Mouse (Mus musculus) embryonic stem cell, embryonic (primary cell): ENCODE measurements at regions not wholly inside any gene's neighbourhood (a gene's known extent, or its start where the extent isn't known, plus 50 kb on each side); places are given as distances from the start of the nearest gene placed in this dataset.
"Not testable (repeated sequence)": the region's sequence is repeated elsewhere in the genome, so short reads cannot be mapped to it uniquely, and the experiment has no call there.

ENCODE experiments used
- CTCF ChIA-PET, 4 experiments: fragments of 300-600 bp in 2 of 4; fragments of 350-600 bp in 2 of 4; sonication (Branson Sonifier 250); formaldehyde crosslinking; loops; one replicate each; lab custom pipeline; 2022; ENCODE audit warnings: inconsistent platforms in 2 of 4; lab: Charles Lee
- POLR2A ChIA-PET, 4 experiments: fragments of 300-600 bp in 2 of 4; fragments of 350-600 bp in 2 of 4; sonication (Branson Sonifier 250); formaldehyde crosslinking; loops; one replicate each; lab custom pipeline; 2022; ENCODE audit warnings: antibody characterized with exemption in 4 of 4, inconsistent platforms in 1 of 4; lab: Charles Lee

DNA sequence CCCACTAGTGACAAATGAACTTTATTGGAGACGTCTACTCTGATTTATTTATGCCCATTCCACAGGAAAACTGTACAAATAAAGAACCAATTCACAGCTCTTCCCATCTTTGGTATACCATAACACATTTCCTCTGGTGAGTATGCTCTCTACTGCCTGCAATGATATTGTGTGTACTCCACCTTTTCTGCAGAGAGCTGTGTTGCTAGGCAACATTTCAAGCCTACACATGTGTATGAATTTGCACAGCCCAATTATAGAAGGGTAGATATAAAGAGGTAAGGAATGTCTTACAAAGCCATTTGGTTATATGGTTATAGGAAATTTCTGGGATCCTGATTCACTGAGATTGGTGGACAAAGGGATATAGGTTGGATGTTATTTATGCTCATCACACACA lies 227.4 kb downstream of the 4931408C20Rik start:
- ChIA-PET CTCF (no interaction called here), POLR2A (no interaction called here)

- CTCF ChIA-PET, result no interaction called here
- POLR2A ChIA-PET, result no interaction called here
Measured at GRCm38 (mm10) chr1:26426383-26426782, 260.9 kb downstream of the 4931408C20Rik start.

GRCm38 (mm10) chr1:26387938-26388897 lies 299.0 kb downstream of the 4931408C20Rik start:
- CTCF ChIA-PET, result no interaction called here
- POLR2A ChIA-PET, result no interaction called here

DNA sequence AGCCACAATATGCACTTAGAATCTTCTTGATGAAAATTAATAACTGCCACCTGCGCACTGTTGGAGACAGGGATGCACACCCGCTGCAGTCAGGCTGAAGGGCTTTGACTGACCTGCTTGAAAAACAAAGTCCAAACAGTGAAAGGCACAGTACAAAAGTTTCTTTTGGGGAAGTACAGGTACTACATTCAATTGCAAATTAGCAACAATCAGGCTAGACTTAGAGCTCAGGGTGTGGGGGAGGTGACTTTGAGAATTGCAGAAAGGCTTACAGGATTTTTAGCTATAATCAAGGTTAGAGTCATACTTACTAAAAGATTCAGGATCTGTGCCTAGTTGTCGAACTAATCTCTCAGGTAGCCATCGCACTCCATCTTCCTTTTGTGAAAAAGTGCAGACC lies 346.7 kb downstream of the 4931408C20Rik start:
- ChIA-PET CTCF (no interaction called here), POLR2A (no interaction called here)

DNA sequence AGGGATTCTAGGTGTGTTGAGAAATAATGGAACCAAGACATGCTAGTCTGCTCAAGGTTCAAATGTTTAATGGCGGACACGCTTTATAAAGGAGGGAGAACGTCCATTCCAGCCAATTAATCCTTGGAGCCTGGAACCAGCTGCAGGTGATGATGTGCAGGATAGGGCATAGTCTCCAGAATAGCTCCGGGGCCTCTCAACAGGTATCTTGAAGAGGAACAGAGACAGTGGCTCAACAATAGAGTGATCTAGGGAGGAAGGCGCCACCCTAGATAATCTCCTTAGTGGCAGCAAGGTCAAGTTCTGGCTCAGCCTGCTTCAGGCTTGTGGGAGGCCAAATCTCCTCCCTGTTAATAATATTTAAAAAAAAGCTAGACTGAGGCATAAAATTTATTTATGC lies 347.4 kb downstream of the 4931408C20Rik start:
- CTCF ChIA-PET, POLR2A ChIA-PET: not testable (repeated sequence)

DNA sequence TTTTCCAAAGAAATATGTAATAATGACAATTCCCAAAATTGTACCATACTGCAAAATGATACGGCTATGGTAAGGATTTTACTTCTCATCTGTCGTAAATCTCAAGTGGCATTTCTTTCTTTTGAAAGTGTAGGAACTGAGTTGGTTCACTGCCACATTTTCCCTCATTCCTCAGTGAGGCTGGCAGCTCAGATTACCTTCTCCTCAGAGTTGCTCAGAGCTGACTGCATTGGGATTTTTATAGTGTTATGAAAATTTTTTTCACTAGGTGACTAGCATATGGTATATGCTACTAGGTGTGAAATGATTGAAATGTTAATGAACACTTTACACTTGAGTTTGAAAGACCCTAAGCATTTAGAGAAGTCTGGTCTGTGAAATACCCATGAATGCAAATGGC lies 397.7 kb downstream of the 4931408C20Rik start:
- ChIA-PET CTCF (no interaction called here), POLR2A (no interaction called here)

GRCm38 (mm10) chr1:26282885-26283613 lies 404.2 kb downstream of the 4931408C20Rik start:
- ChIA-PET POLR2A (interaction anchor here in 1 of 4 experiments (0.7 kb wide), 1 partner anchor 12 kb away, joined by 6 read pairs; no protein-coding TSS in a partner anchor), CTCF (no interaction called here)

DNA sequence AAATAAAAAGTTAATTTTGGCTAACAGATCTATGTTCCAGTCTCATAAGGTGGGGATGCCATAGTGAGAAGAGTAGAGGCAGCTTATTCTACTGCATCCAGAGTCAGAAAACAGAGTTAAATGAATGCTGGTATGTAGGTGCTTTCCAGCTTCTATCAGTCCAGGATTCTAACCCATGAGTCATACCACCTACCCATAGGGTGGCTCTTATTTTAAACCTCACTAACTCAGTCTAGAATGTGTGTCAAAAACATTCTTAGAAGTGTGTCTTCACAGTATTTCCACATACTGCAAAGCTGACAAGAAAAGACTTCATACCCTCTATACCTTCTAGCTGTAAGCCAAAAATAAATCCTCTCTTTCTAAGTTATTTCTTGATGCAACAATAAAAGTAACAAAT lies 410.7 kb downstream of the 4931408C20Rik start:
- POLR2A ChIA-PET, result no interaction called here
- CTCF ChIA-PET, result no interaction called here

DNA sequence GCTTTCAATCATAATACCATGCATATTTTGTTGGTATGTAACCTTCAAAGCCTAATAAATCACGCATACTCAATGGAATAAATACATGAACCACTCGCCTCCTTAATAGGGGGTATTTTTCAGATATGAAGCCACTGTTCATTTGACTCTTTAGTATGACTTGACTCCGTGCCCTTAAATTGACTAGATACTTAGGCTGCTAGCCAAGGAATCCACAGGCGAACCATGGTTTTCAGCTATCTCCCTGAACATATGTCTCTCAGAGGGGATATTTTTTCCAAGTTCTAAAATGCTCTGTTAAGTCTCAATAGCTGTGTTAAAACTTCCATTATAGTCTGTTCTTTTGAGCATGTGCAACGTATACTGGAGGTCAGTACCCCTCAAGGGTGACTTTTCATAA lies 413.8 kb upstream of the Adgrb3 start:
- POLR2A ChIA-PET, result no interaction called here
- CTCF ChIA-PET, result no interaction called here

- ChIA-PET CTCF (no interaction called here), POLR2A (no interaction called here)
Measured at GRCm38 (mm10) chr1:26229291-26230053, 400.0 kb upstream of the Adgrb3 start.

GRCm38 (mm10) chr1:26204443-26204842 lies 374.9 kb upstream of the Adgrb3 start:
- POLR2A ChIA-PET, result no interaction called here

More at GRCm38 (mm10) chr1:26204443-26204842, 374.9 kb upstream of the Adgrb3 start:
- CTCF ChIA-PET, result no interaction called here
